In genomic region chr7:34198346-34198745, GRCm38 (mm10) we compare ENCODE assay signal across 9 mouse cellular contexts. TPM values are rescaled to one million over a fixed set of nuclear protein-coding genes. Genes with fewer than 3 reads are reported as not detected.
DNase-seq lines count a peak whose midpoint lies in the region; ATAC-seq and TF ChIP-seq lines count a peak whose summit lies in the region.
"Had no signal": no experiment of that assay in that cellular context is flagged by ENCODE, and none has a peak within 500 bp of the region (broad histone marks: within the 10 kb centered on the region; RNA-seq: fewer than 3 reads in every experiment).

No protein-coding gene starts in this region.

- H3K36me3 ChIP-seq in forebrain, embryonic 14.5 days (ENCODE audit: control insufficient read depth, insufficient read depth, low read length) = peaks cover 25% of the 10 kb centered on the region
- peaks cover 27% of the 10 kb centered on the region for H3K36me3 ChIP-seq in forebrain, embryonic 15.5 days
- peaks cover 22% of the 10 kb centered on the region for H3K36me3 ChIP-seq in thymus, adult 2 months (ENCODE audit: control insufficient read depth, insufficient read depth, low read length)

- no peak overlapping the region for H3K4me2 ChIP-seq in forebrain, embryonic 14.5 days (ENCODE audit: low read length)
- no peak overlapping the region for H3K4me2 ChIP-seq in forebrain, embryonic 15.5 days (replicated peaks)

- DNase-seq in forebrain, embryonic 14.5 days (ENCODE audit: low spot score) = peak; percentile 13
- peak; percentile 48 for DNase-seq in thymus, adult 2 months
- DNase-seq in thymus, adult 18-20 months = no peak
- DNase-seq in cerebellum, adult 8-10 months = no peak
- DNase-seq in frontal cortex, postnatal 14 days (ENCODE audit: low spot score in 2 of 2) = no peak

- 51% methylated on average over 3 of the region's 3 CpGs for WGBS in forebrain, embryonic 14.5 days
- 59% methylated on average over 3 of the region's 3 CpGs for WGBS in forebrain, embryonic 15.5 days
- 73% methylated on average over 3 of the region's 3 CpGs for WGBS in thymus, adult 2 months

- H3K27ac ChIP-seq in forebrain, embryonic 14.5 days (ENCODE audit: low read depth, low read length) = no peak overlapping the region
- H3K27ac ChIP-seq in forebrain, embryonic 15.5 days (replicated peaks) = no peak overlapping the region
- H3K27ac ChIP-seq in thymus, adult 2 months (ENCODE audit: control insufficient read depth, insufficient read depth, low read length) = no peak overlapping the region

- H3K4me3 ChIP-seq in forebrain, embryonic 14.5 days (ENCODE audit: low read depth, low read length) = no peak overlapping the region
- no peak overlapping the region for H3K4me3 ChIP-seq in forebrain, embryonic 15.5 days
- no peak overlapping the region for H3K4me3 ChIP-seq in thymus, adult 2 months (ENCODE audit: control insufficient read depth, insufficient read depth, low read length)

- no peak for TF ChIP-seq CTCF in thymus, adult 2 months (IDR thresholded peaks at IDR 0.05; ENCODE audit: borderline replicate concordance, control insufficient read depth, extremely low read depth, insufficient read depth, low read length, poor library complexity)

- peaks cover 4% of the 10 kb centered on the region for H3K4me1 ChIP-seq in forebrain, embryonic 14.5 days (ENCODE audit: control insufficient read depth, insufficient read depth, low read length)
- peaks cover 9% of the 10 kb centered on the region for H3K4me1 ChIP-seq in forebrain, embryonic 15.5 days
- peaks cover 2% of the 10 kb centered on the region; the same call in 1 of the 2 replicates for H3K4me1 ChIP-seq in thymus, adult 2 months (replicated peaks; ENCODE audit: control insufficient read depth, insufficient read depth, low read length)

- no peak overlapping the region for H3K9ac ChIP-seq in forebrain, embryonic 14.5 days (ENCODE audit: low read length)
- no peak overlapping the region for H3K9ac ChIP-seq in forebrain, embryonic 15.5 days (replicated peaks)

- H3K27me3 ChIP-seq in forebrain, embryonic 14.5 days (replicated peaks; ENCODE audit: control insufficient read depth, insufficient read depth, low read length) = no peaks in the 10 kb centered on the region
- H3K27me3 ChIP-seq in forebrain, embryonic 15.5 days = no peaks in the 10 kb centered on the region
- no peaks in the 10 kb centered on the region for H3K27me3 ChIP-seq in thymus, adult 2 months (ENCODE audit: control insufficient read depth, insufficient read depth, low read length)

- ATAC-seq in forebrain, embryonic 14.5 days = no peak
- no peak for ATAC-seq in forebrain, embryonic 15.5 days (replicated peaks)
- peak; percentile 52; the same call in 1 of the 2 replicates for ATAC-seq in erythroid progenitor cell, adult 5-6 weeks (replicated peaks; ENCODE audit: low FRiP score, poor library complexity, severe bottlenecking)
- peak; percentile 58 for ATAC-seq in megakaryocyte-erythroid progenitor cell, adult 5-6 weeks (replicated peaks; ENCODE audit: low FRiP score, low TSS enrichment, poor library complexity, severe bottlenecking)

- TF ChIP-seq POLR2A in thymus, adult 2 months (IDR thresholded peaks at IDR 0.05; ENCODE audit: control insufficient read depth, extremely low read depth, insufficient read depth, low read length, poor library complexity) = no peak

- no peaks in the 10 kb centered on the region for H3K9me3 ChIP-seq in forebrain, embryonic 14.5 days (replicated peaks; ENCODE audit: control insufficient read depth, low read length)
- H3K9me3 ChIP-seq in forebrain, embryonic 15.5 days = no peaks in the 10 kb centered on the region

RNA-seq across cellular contexts. Expression of gene Pdcd2l, which starts 1.9 kb away (rescaled TPM):
- polyA plus RNA-seq in forebrain, embryonic 14.5 days (2014; fragmentation: Nextera tagmentation; extraction: Ambion mirVana) = 79.4 and 84.3 TPM in 2 replicates
- polyA plus RNA-seq in forebrain, embryonic 15.5 days (2015; fragmentation: Nextera tagmentation; extraction: Ambion mirVana) = 78.1 and 80.6 TPM in 2 replicates
- 39.5 and 40.6 TPM in 2 replicates for polyA plus RNA-seq in thymus, adult 2 months (2012; rRNA removed)
- 8.3 and 26.0 TPM in 2 replicates for total RNA-seq in erythroid progenitor cell, adult 5-6 weeks (2015; ENCODE audit: low replicate concordance)
- 2.0 and 15.0 TPM in 2 replicates for total RNA-seq in erythroid progenitor cell, adult 5-6 weeks (2017; ENCODE audit: low replicate concordance)
- 15.2 and 18.2 TPM in 2 replicates for total RNA-seq in megakaryocyte-erythroid progenitor cell, adult 5-6 weeks (2014; fragmentation: Nextera tagmentation)
- 27.4 and 39.7 TPM in 2 replicates for total RNA-seq in megakaryocyte-erythroid progenitor cell, adult 5-6 weeks (2017)

RNA-seq across cellular contexts. Expression of gene Uba2, which starts 28.9 kb away (rescaled TPM):
- 199 and 213 TPM in 2 replicates for polyA plus RNA-seq in forebrain, embryonic 14.5 days (2014; fragmentation: Nextera tagmentation; extraction: Ambion mirVana)
- polyA plus RNA-seq in forebrain, embryonic 15.5 days (2015; fragmentation: Nextera tagmentation; extraction: Ambion mirVana) = 202 and 208 TPM in 2 replicates
- 81.6 and 93.9 TPM in 2 replicates for polyA plus RNA-seq in thymus, adult 2 months (2012; rRNA removed)
- 86.9 and 130 TPM in 2 replicates for total RNA-seq in erythroid progenitor cell, adult 5-6 weeks (2015; ENCODE audit: low replicate concordance)
- total RNA-seq in erythroid progenitor cell, adult 5-6 weeks (2017; ENCODE audit: low replicate concordance) = 52.3 and 91.5 TPM in 2 replicates
- 180 and 188 TPM in 2 replicates for total RNA-seq in megakaryocyte-erythroid progenitor cell, adult 5-6 weeks (2014; fragmentation: Nextera tagmentation)
- total RNA-seq in megakaryocyte-erythroid progenitor cell, adult 5-6 weeks (2017) = 234 and 250 TPM in 2 replicates

RNA-seq across cellular contexts. Expression of gene Gpi1, which starts 31.8 kb away (rescaled TPM):
- polyA plus RNA-seq in forebrain, embryonic 14.5 days (2014; fragmentation: Nextera tagmentation; extraction: Ambion mirVana) = 190 and 199 TPM in 2 replicates
- 173 and 180 TPM in 2 replicates for polyA plus RNA-seq in forebrain, embryonic 15.5 days (2015; fragmentation: Nextera tagmentation; extraction: Ambion mirVana)
- polyA plus RNA-seq in thymus, adult 2 months (2012; rRNA removed) = 265 and 304 TPM in 2 replicates
- total RNA-seq in erythroid progenitor cell, adult 5-6 weeks (2015; ENCODE audit: low replicate concordance) = 91.5 and 119 TPM in 2 replicates
- 60.7 and 90.5 TPM in 2 replicates for total RNA-seq in erythroid progenitor cell, adult 5-6 weeks (2017; ENCODE audit: low replicate concordance)
- 178 and 238 TPM in 2 replicates for total RNA-seq in megakaryocyte-erythroid progenitor cell, adult 5-6 weeks (2014; fragmentation: Nextera tagmentation)
- total RNA-seq in megakaryocyte-erythroid progenitor cell, adult 5-6 weeks (2017) = 139 and 227 TPM in 2 replicates

RNA-seq across cellular contexts. Expression of gene Gm6096, which starts 52.5 kb away (rescaled TPM):
- polyA plus RNA-seq in forebrain, embryonic 14.5 days (2014; fragmentation: Nextera tagmentation; extraction: Ambion mirVana) = not detected in 2 replicates
- not detected in 2 replicates for polyA plus RNA-seq in forebrain, embryonic 15.5 days (2015; fragmentation: Nextera tagmentation; extraction: Ambion mirVana)
- polyA plus RNA-seq in thymus, adult 2 months (2012; rRNA removed) = not detected in 2 replicates
- total RNA-seq in erythroid progenitor cell, adult 5-6 weeks (2015; ENCODE audit: low replicate concordance) = not detected in 2 replicates
- total RNA-seq in erythroid progenitor cell, adult 5-6 weeks (2017; ENCODE audit: low replicate concordance) = 3.3 TPM in 1 of 2 replicates, not detected in the other
- not detected in 2 replicates for total RNA-seq in megakaryocyte-erythroid progenitor cell, adult 5-6 weeks (2014; fragmentation: Nextera tagmentation)
- not detected in 2 replicates for total RNA-seq in megakaryocyte-erythroid progenitor cell, adult 5-6 weeks (2017)
- total RNA-seq: layer of hippocampus, postnatal 10 days had no signal

Comparison
In these comparisons a context has a peak if more than half of its experiments do, and no peak if none do; other contexts are left out.
1. DNase-seq: peak in forebrain, embryonic 14.5 days (single experiment) and thymus, adult 2 months (single experiment); none in thymus, adult 18-20 months (0 of 2), cerebellum, adult 8-10 months (single experiment) and frontal cortex, postnatal 14 days (0 of 2).
2. ATAC-seq: peak in erythroid progenitor cell, adult 5-6 weeks (single experiment) and megakaryocyte-erythroid progenitor cell, adult 5-6 weeks (single experiment); none in forebrain, embryonic 14.5 days (single experiment) and forebrain, embryonic 15.5 days (single experiment).